Mouse (Mus musculus): ENCODE data around the gene Cpne4. TPM values are rescaled to one million over a fixed set of nuclear protein-coding genes. Genes with fewer than 3 reads are reported as not detected.

Cpne4 gene
- polyA plus RNA-seq, 1 experiment: not detected

DNA sequence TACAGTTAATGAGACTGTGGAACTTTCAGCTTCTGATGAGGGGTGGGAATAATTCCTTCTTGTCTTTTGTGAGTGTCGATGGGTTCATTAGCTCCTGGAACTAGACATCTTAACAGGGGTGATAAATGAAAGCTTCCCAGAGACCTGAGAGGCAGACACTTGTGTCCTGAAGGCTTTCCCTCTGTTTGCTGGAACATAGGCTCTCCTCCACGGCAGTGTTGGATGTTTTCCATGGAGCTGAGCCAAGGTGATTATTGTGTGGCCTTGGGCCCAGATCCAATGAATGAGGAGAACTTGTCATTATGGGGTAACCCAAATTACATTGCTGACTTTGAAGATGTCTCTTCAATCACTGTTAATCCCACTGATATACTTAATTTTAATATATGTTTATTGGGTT, 146.1 kb downstream of the Cpne4 start:
- TF ChIP-seq CTCF (IDR thresholded peaks at IDR 0.05; ENCODE audit: low read depth, low read length) (no peak), EP300 (IDR thresholded peaks at IDR 0.05; ENCODE audit: insufficient read depth, low read depth, low read length) (no peak), POLR2A (IDR thresholded peaks at IDR 0.05; ENCODE audit: insufficient read depth, low read length) (no peak)
- Histone ChIP-seq H3K9me3 (replicated peaks; ENCODE audit: control insufficient read depth, insufficient read depth, low read length, poor library complexity, severe bottlenecking) (no peaks in the 10 kb centered on the region), H3K36me3 (ENCODE audit: control insufficient read depth, insufficient read depth, low read length, poor library complexity, severe bottlenecking) (no peaks in the 10 kb centered on the region), H3K4me3 (ENCODE audit: low read depth, low read length) (no peak overlapping the region), H3K27me3 (ENCODE audit: control insufficient read depth, insufficient read depth, low read length, poor library complexity, severe bottlenecking) (no peaks in the 10 kb centered on the region), H3K9ac (ENCODE audit: low read depth, poor library complexity, severe bottlenecking) (no peak overlapping the region), H3K4me1 (ENCODE audit: control insufficient read depth, insufficient read depth, low read length) (no peaks in the 10 kb centered on the region), H3K27ac (ENCODE audit: insufficient read depth, low read length) (no peak overlapping the region)

DNA sequence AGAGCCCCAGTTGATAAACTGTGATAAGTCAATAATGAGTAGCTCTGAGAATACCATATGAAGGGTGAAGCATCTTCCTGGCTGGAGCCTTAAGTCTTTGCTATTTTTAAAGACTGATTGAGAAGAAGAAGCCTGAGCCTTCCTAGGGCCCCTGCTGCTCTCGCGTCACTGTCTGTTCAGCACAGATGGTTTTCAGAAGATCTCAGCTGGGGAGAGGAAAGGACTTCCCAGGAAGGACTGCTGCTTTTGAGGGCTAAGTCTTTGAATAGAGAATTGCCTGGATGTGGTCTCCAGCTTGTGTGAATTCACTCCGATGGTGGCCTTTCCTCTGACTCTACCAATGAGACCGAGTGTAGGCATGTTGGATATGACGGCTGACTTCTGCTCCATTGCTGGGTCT, 163.7 kb downstream of the Cpne4 start:
- TF ChIP-seq EP300 (IDR thresholded peaks at IDR 0.05; ENCODE audit: insufficient read depth, low read depth, low read length) (no peak), CTCF (IDR thresholded peaks at IDR 0.05; ENCODE audit: low read depth, low read length) (no peak), POLR2A (IDR thresholded peaks at IDR 0.05; ENCODE audit: insufficient read depth, low read length) (no peak)
- no peaks in the 10 kb centered on the region for H3K9me3 ChIP-seq (replicated peaks; ENCODE audit: control insufficient read depth, insufficient read depth, low read length, poor library complexity, severe bottlenecking)
- no peak overlapping the region for H3K4me3 ChIP-seq (ENCODE audit: low read depth, low read length)
- no peaks in the 10 kb centered on the region for H3K4me1 ChIP-seq (ENCODE audit: control insufficient read depth, insufficient read depth, low read length)
- H3K27ac ChIP-seq (ENCODE audit: insufficient read depth, low read length): no peak overlapping the region
- no peaks in the 10 kb centered on the region for H3K36me3 ChIP-seq (ENCODE audit: control insufficient read depth, insufficient read depth, low read length, poor library complexity, severe bottlenecking)
- H3K27me3 ChIP-seq (ENCODE audit: control insufficient read depth, insufficient read depth, low read length, poor library complexity, severe bottlenecking): no peaks in the 10 kb centered on the region
- no peak overlapping the region for H3K9ac ChIP-seq (ENCODE audit: low read depth, poor library complexity, severe bottlenecking)

DNA sequence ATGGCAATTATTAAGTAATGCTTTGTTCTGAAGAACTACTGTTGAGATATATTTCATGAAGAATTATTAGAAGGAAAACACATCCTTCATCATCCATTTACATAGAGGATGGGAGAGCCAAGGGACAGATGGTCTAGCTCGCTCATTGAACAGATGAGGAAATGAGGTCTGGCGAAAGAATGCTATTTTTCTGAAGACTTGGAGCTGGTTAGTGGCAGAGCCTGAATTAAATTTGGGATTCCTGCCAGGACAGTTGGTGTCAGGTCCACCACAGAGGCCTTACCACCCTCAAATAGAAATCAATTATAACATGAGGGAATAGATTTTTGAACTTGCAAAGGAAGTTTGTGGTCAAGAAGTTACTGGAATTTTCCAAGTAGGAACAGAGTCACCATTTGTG, 178.2 kb downstream of the Cpne4 start:
- no peaks in the 10 kb centered on the region for H3K4me1 ChIP-seq (ENCODE audit: control insufficient read depth, insufficient read depth, low read length)
- no peak overlapping the region for H3K4me3 ChIP-seq (ENCODE audit: low read depth, low read length)
- peaks cover 3% of the 10 kb centered on the region; the same call in 1 of the 2 replicates for H3K9me3 ChIP-seq (replicated peaks; ENCODE audit: control insufficient read depth, insufficient read depth, low read length, poor library complexity, severe bottlenecking)
- H3K36me3 ChIP-seq (ENCODE audit: control insufficient read depth, insufficient read depth, low read length, poor library complexity, severe bottlenecking): no peaks in the 10 kb centered on the region
- no peak overlapping the region for H3K27ac ChIP-seq (ENCODE audit: insufficient read depth, low read length)
- H3K27me3 ChIP-seq (ENCODE audit: control insufficient read depth, insufficient read depth, low read length, poor library complexity, severe bottlenecking): no peaks in the 10 kb centered on the region
- TF ChIP-seq CTCF (IDR thresholded peaks at IDR 0.05; ENCODE audit: low read depth, low read length) (no peak), POLR2A (IDR thresholded peaks at IDR 0.05; ENCODE audit: insufficient read depth, low read length) (no peak), EP300 (IDR thresholded peaks at IDR 0.05; ENCODE audit: insufficient read depth, low read depth, low read length) (no peak)
- no peak overlapping the region for H3K9ac ChIP-seq (ENCODE audit: low read depth, poor library complexity, severe bottlenecking)

DNA sequence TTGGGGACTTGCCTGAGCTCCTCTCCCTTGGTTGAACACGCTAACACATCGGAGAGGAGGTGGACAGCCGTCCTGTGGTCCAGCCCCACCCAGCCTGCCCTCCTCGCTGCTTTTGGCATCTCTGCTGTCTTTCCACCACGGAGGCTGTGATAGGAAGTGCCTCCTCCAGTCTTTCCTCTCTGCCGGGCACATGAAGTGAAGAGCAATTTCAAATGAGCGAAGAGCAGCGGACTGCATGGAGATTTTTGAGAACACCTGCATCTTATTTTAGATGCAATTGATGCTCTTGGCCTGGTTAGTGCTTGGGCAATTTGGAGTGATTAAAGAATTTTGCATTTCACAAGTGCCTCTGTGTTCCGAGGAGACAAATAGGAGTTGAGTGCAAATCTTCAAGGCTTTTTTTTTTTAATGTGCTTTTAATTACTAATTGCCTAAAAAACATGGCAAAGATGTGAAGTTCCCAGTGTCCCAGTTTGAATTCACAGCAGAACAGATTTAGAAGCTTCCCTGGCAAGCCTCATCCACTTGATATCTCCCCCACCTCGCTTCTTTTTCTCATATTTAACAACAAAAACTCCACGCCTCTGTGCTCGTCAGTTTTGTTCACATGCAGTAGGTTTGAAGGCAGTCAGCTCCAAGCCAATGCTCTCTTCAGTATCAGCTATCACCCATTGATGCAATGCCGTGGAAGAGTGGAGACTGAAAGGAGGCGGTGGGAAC, 195.7 kb downstream of the Cpne4 start:
- no peak overlapping the region for H3K9ac ChIP-seq (ENCODE audit: low read depth, poor library complexity, severe bottlenecking)
- H3K4me1 ChIP-seq (ENCODE audit: control insufficient read depth, insufficient read depth, low read length): no peaks in the 10 kb centered on the region
- TF ChIP-seq EP300 (IDR thresholded peaks at IDR 0.05; ENCODE audit: insufficient read depth, low read depth, low read length) (no peak), POLR2A (IDR thresholded peaks at IDR 0.05; ENCODE audit: insufficient read depth, low read length) (no peak), CTCF (IDR thresholded peaks at IDR 0.05; ENCODE audit: low read depth, low read length) (no peak)
- H3K4me3 ChIP-seq (ENCODE audit: low read depth, low read length): no peak overlapping the region
- no peaks in the 10 kb centered on the region for H3K9me3 ChIP-seq (replicated peaks; ENCODE audit: control insufficient read depth, insufficient read depth, low read length, poor library complexity, severe bottlenecking)
- H3K36me3 ChIP-seq (ENCODE audit: control insufficient read depth, insufficient read depth, low read length, poor library complexity, severe bottlenecking): no peaks in the 10 kb centered on the region
- no peaks in the 10 kb centered on the region for H3K27me3 ChIP-seq (ENCODE audit: control insufficient read depth, insufficient read depth, low read length, poor library complexity, severe bottlenecking)
- no peak overlapping the region for H3K27ac ChIP-seq (ENCODE audit: insufficient read depth, low read length)

DNA sequence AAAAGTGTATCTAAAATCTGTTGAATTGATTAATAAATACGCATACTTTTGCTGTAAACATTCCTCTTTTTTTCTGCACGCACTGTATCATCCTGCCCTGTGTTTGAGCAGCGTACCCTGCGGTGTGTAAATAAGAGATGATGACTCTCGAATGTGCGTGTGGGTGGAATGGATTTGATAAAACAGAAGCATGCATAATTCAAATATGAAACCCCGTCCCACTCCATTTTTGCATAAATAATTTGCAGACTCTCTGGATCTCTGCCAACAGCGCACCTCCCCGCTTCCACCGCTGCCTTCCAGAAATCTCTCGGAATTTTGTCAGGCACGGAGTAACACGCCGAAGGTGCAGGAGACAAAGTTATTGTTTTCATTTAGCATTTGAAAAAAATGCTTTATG, 208.4 kb downstream of the Cpne4 start:
- Histone ChIP-seq H3K27ac (ENCODE audit: insufficient read depth, low read length) (no peak overlapping the region), H3K9me3 (replicated peaks; ENCODE audit: control insufficient read depth, insufficient read depth, low read length, poor library complexity, severe bottlenecking) (no peaks in the 10 kb centered on the region), H3K36me3 (ENCODE audit: control insufficient read depth, insufficient read depth, low read length, poor library complexity, severe bottlenecking) (no peaks in the 10 kb centered on the region), H3K4me1 (ENCODE audit: control insufficient read depth, insufficient read depth, low read length) (no peaks in the 10 kb centered on the region), H3K27me3 (ENCODE audit: control insufficient read depth, insufficient read depth, low read length, poor library complexity, severe bottlenecking) (no peaks in the 10 kb centered on the region), H3K4me3 (ENCODE audit: low read depth, low read length) (no peak overlapping the region), H3K9ac (ENCODE audit: low read depth, poor library complexity, severe bottlenecking) (no peak overlapping the region)
- TF ChIP-seq POLR2A (IDR thresholded peaks at IDR 0.05; ENCODE audit: insufficient read depth, low read length): no peak
- no peak for TF ChIP-seq CTCF (IDR thresholded peaks at IDR 0.05; ENCODE audit: low read depth, low read length)
- TF ChIP-seq EP300 (IDR thresholded peaks at IDR 0.05; ENCODE audit: insufficient read depth, low read depth, low read length): no peak

DNA sequence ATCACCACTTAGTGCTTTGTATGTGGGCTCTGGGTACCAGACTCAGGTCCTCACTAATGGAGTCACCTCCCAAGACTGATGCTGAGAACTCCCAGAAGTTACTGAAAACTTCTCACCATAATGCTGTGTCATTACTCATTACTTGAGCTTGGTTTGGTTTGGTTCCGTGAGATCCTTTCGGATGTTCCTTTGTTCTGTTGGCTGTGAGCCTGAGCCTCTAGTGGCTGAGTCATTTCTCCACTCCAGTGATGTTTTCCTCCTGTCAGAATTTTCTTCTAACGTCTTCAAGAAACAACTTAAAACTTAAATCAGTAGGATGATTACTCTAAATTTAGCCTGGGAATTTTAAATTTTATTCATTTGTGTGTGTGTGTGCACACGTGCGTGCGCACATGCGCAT, 212.9 kb downstream of the Cpne4 start:
- Histone ChIP-seq H3K9me3 (replicated peaks; ENCODE audit: control insufficient read depth, insufficient read depth, low read length, poor library complexity, severe bottlenecking) (no peaks in the 10 kb centered on the region), H3K27me3 (ENCODE audit: control insufficient read depth, insufficient read depth, low read length, poor library complexity, severe bottlenecking) (no peaks in the 10 kb centered on the region), H3K4me3 (ENCODE audit: low read depth, low read length) (no peak overlapping the region), H3K27ac (ENCODE audit: insufficient read depth, low read length) (no peak overlapping the region), H3K9ac (ENCODE audit: low read depth, poor library complexity, severe bottlenecking) (no peak overlapping the region), H3K4me1 (ENCODE audit: control insufficient read depth, insufficient read depth, low read length) (no peaks in the 10 kb centered on the region), H3K36me3 (ENCODE audit: control insufficient read depth, insufficient read depth, low read length, poor library complexity, severe bottlenecking) (no peaks in the 10 kb centered on the region)
- TF ChIP-seq POLR2A (IDR thresholded peaks at IDR 0.05; ENCODE audit: insufficient read depth, low read length): no peak
- no peak for TF ChIP-seq EP300 (IDR thresholded peaks at IDR 0.05; ENCODE audit: insufficient read depth, low read depth, low read length)
- TF ChIP-seq CTCF (IDR thresholded peaks at IDR 0.05; ENCODE audit: low read depth, low read length): no peak

Measured in ES-Bruce4 (cell line).